Mouse (Mus musculus) heart, embryonic 15.5 days (tissue): ENCODE results near the gene Upf2. TPM values are rescaled to one million over a fixed set of nuclear protein-coding genes. Genes with fewer than 3 reads are reported as not detected.

Source experiments
- ATAC-seq: fragments of 200-750 bp; cut with Nextera tagmentation; replicated peaks from 2 replicates; pipeline ENCODE4 v1.8.0; 2017; ENCODE audit warnings: low read depth, moderate TSS enrichment; ENCODE audit not compliant: insufficient number of reproducible peaks, insufficient read depth, low FRiP score
- H3K27ac ChIP-seq: fragments of 300-500 bp; sonication (generic); 2 replicates; pipeline ENCODE4 v1.5.1; 2015; ENCODE audit warnings: mild to moderate bottlenecking, inconsistent platforms
- H3K27me3 ChIP-seq: fragments of 300-500 bp; sonication (generic); 2 replicates; pipeline ENCODE4 v1.6.1; 2015; ENCODE audit warnings: inconsistent platforms
- H3K36me3 ChIP-seq: fragments of 300-500 bp; sonication (generic); 2 replicates; pipeline ENCODE4 v1.6.1; 2015; ENCODE audit warnings: mild to moderate bottlenecking, inconsistent platforms
- H3K4me1 ChIP-seq: fragments of 300-500 bp; sonication (generic); replicated peaks from 2 replicates; pipeline ENCODE4 v1.6.1; 2015; ENCODE audit warnings: inconsistent platforms
- H3K4me2 ChIP-seq: fragments of 300-500 bp; sonication (generic); 2 replicates; pipeline ENCODE4 v1.6.1; 2015; ENCODE audit warnings: inconsistent platforms, mild to moderate bottlenecking, moderate library complexity
- H3K4me3 ChIP-seq: fragments of 300-500 bp; sonication (generic); 2 replicates; pipeline ENCODE4 v1.5.1; 2015; ENCODE audit warnings: mild to moderate bottlenecking, inconsistent platforms
- H3K9ac ChIP-seq: fragments of 300-500 bp; sonication (generic); 2 replicates; pipeline ENCODE4 v1.6.1; 2015; ENCODE audit warnings: mild to moderate bottlenecking, inconsistent platforms
- H3K9me3 ChIP-seq: fragments of 300-500 bp; sonication (generic); replicated peaks from 2 replicates; pipeline ENCODE4 v1.6.1; 2016; ENCODE audit warnings: inconsistent platforms
- WGBS: fragments of 180-500 bp; shearing (Covaris S2); methylation state at CpG from one replicate; pipeline ENCODE4 v1.1.7; 2015; ENCODE audit warnings: mixed read lengths; 5-methylcytosine and 5-hydroxymethylcytosine counted together
- polyA plus RNA-seq: library from polyadenylated mRNA; unstranded; fragments of >200 nt; fragmentation: Nextera tagmentation; extraction: Ambion mirVana; gene quantifications from 2 replicates; pipeline ENCODE4 v1.2.1, GENCODE M21; 2015

Upf2 gene
- polyA plus RNA-seq, 1 experiment from 2014 or later: 5.4 TPM

DNA sequence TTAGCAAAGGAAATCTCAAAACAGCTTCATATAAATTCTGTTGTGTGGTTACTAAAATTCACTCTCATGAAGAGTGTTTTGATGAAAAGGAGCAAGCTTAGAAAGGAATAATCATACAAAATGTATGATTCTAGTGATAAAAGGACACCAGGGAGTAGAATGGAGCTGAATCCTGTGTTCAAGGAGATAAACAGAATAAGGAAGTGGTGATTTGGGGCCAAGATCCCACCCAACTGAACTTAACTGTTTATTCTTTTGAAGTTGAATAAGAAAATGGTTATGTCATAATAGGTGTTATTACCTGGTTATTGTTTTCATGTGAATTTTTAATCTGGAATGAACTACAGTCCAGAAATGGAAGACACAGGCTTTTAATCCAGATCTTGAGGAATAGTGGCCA is 69.3 kb downstream of the Upf2 start:
- Histone ChIP-seq H3K27me3 (no peaks in the 10 kb centered on the region), H3K4me2 (no peak overlapping the region), H3K4me1 (no peaks in the 10 kb centered on the region), H3K36me3 (peaks cover 33% of the 10 kb centered on the region), H3K27ac (no peak overlapping the region), H3K9me3 (no peaks in the 10 kb centered on the region), H3K4me3 (no peak overlapping the region), H3K9ac (no peak overlapping the region)
- ATAC-seq: no peak

DNA sequence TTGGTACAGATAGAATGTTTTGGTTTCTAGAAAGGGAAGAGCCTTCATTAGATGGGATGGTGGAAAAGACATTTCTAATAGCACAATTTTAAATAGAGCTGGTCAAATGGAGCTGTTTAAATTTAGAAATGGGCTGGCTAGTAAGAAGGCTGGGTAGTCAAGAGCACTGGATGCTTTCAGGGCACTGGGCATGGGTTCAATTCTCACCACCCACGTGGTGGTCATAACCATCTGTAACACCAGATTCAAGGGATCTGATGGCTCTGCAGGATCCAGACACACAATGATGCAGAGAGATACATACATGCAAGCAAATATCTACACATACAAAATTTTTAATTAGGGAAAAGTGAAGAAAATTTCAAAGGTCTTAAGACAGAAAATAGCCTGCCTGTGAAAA is 91.4 kb downstream of the Upf2 start:
- Histone ChIP-seq H3K4me1 (peaks cover 4% of the 10 kb centered on the region), H3K27me3 (no peaks in the 10 kb centered on the region), H3K4me2 (no peak overlapping the region), H3K9me3 (no peaks in the 10 kb centered on the region), H3K27ac (no peak overlapping the region), H3K9ac (no peak overlapping the region), H3K36me3 (peaks cover 10% of the 10 kb centered on the region; the same call in 1 of the 2 replicates), H3K4me3 (no peak overlapping the region)
- ATAC-seq: no peak
- 84% methylated on average over 1 of the region's 1 CpGs for WGBS

DNA sequence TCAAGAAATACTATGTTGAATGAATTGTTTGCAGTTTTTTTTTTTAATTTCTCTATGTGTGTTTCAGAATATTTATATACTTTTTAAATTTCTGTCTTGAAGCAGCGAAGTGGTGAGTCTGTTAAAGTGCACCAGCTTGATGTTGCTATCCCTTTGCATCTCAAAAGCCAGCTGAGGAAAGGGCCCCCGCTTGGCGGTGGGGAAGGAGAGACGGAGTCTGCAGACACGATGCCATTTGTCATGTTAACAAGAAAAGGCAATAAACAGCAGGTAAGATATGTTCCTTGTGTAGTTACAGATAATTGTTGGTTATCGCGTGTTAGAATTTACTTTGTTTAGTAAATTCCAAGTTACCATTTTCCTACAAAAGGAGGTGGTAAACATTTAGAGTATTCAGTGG is 95.5 kb downstream of the Upf2 start:
- no peaks in the 10 kb centered on the region for H3K9me3 ChIP-seq
- peaks cover 11% of the 10 kb centered on the region for H3K4me1 ChIP-seq
- no peak overlapping the region for H3K4me2 ChIP-seq
- no peak overlapping the region for H3K9ac ChIP-seq
- no peaks in the 10 kb centered on the region for H3K27me3 ChIP-seq
- peaks cover 14% of the 10 kb centered on the region for H3K36me3 ChIP-seq
- WGBS: 76% methylated on average over 7 of the region's 7 CpGs
- ATAC-seq: no peak
- H3K4me3 ChIP-seq: no peak overlapping the region
- no peak overlapping the region for H3K27ac ChIP-seq

DNA sequence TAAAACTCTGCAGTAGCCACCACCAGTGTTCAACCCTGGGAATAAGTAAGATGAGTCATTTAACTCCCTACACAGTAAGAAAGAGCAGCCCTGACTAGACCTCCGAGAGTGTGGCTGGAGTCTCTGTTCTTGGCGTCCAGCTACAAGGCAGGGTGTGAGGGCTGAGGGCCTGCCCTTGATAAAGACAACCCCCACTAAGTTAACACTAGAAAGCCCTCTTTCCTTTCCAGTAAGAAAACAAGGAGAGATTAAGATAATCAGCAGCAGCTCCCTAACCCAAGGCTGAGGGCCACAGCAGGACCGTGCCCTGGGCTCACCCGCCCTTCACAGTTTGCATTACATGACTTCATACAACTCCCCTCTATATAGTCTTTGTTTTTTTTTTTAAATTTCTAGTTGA is 97.3 kb downstream of the Upf2 start:
- no peak overlapping the region for H3K27ac ChIP-seq
- H3K4me1 ChIP-seq: peaks cover 11% of the 10 kb centered on the region
- no peaks in the 10 kb centered on the region for H3K27me3 ChIP-seq
- WGBS: 42% methylated on average over 4 of the region's 4 CpGs
- no peak overlapping the region for H3K4me3 ChIP-seq
- no peak overlapping the region for H3K4me2 ChIP-seq
- H3K9me3 ChIP-seq: no peaks in the 10 kb centered on the region
- peaks cover 29% of the 10 kb centered on the region for H3K36me3 ChIP-seq
- no peak for ATAC-seq
- no peak overlapping the region for H3K9ac ChIP-seq

DNA sequence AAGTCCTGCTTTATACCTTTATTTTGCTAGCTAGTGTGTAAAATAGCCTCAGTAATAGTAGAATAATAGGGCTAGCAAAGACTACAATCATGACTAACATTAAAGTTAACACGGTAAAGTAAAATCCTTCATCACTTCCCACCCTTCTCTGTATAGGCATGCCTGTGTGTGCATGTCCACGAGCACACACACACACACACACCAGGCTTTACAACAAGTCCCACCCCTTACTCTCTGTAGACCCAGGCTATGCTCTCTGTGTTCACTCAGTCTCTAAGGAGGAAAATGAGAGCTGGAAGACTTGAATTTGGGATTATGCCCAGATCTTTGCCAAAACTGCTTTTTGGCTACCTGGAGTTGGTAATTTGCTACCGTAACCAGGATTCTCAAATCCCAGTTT is 97.7 kb downstream of the Upf2 start:
- H3K27ac ChIP-seq: no peak overlapping the region
- peaks cover 29% of the 10 kb centered on the region for H3K36me3 ChIP-seq
- no peak overlapping the region for H3K4me2 ChIP-seq
- peaks cover 11% of the 10 kb centered on the region for H3K4me1 ChIP-seq
- no peak overlapping the region for H3K4me3 ChIP-seq
- no peak for ATAC-seq
- 74% methylated on average over 3 of the region's 3 CpGs for WGBS
- no peaks in the 10 kb centered on the region for H3K27me3 ChIP-seq
- H3K9me3 ChIP-seq: no peaks in the 10 kb centered on the region
- no peak overlapping the region for H3K9ac ChIP-seq

DNA sequence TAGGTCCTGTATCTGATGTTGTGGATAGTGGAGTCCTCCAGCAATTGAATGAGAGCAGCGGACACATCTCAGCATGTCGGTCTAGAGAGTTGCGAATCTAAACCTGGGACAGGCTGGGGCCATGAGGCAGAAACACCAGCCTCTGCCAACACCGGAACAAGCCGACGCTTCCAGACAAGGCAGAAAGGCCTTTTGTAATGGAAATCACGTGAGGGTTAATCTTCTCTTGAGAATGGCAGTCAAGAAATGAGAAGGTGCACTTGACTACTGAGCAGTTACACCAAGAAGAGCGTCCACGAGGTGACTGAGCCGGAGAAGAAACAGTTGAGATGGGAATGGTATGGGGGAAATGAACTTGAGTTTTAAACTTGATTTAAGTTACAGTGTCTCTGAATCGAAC is 104.2 kb downstream of the Upf2 start:
- H3K27ac ChIP-seq: no peak overlapping the region
- WGBS: 88% methylated on average over 11 of the region's 11 CpGs
- no peak for ATAC-seq
- H3K4me1 ChIP-seq: no peaks in the 10 kb centered on the region
- no peak overlapping the region for H3K4me3 ChIP-seq
- no peaks in the 10 kb centered on the region for H3K27me3 ChIP-seq
- H3K9me3 ChIP-seq: no peaks in the 10 kb centered on the region
- H3K4me2 ChIP-seq: no peak overlapping the region
- H3K9ac ChIP-seq: no peak overlapping the region
- H3K36me3 ChIP-seq: peaks cover 39% of the 10 kb centered on the region

DNA sequence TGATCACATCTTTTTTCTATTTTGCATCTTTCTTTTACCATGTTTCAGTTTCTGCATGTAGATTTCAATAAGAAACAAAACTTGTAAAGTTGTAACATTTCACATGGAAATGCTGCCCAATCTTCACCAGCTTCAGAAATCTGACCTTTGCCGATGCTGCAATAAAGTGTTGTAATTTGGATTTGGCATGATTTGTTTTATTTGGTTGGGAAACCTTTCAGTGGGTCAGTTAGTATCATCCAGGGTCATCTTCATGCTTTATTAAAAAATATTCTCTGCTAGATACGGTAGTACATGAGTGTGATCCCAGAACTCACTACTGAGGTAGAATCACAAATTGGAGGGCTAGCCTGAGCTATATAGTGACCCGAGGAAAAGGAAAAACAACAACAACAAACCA is 105.2 kb downstream of the Upf2 start:
- H3K27ac ChIP-seq: no peak overlapping the region
- H3K4me2 ChIP-seq: no peak overlapping the region
- no peak overlapping the region for H3K9ac ChIP-seq
- H3K4me3 ChIP-seq: no peak overlapping the region
- H3K4me1 ChIP-seq: no peaks in the 10 kb centered on the region
- ATAC-seq: no peak
- WGBS: 91% methylated on average over 3 of the region's 3 CpGs
- H3K27me3 ChIP-seq: no peaks in the 10 kb centered on the region
- peaks cover 31% of the 10 kb centered on the region for H3K36me3 ChIP-seq
- H3K9me3 ChIP-seq: no peaks in the 10 kb centered on the region

DNA sequence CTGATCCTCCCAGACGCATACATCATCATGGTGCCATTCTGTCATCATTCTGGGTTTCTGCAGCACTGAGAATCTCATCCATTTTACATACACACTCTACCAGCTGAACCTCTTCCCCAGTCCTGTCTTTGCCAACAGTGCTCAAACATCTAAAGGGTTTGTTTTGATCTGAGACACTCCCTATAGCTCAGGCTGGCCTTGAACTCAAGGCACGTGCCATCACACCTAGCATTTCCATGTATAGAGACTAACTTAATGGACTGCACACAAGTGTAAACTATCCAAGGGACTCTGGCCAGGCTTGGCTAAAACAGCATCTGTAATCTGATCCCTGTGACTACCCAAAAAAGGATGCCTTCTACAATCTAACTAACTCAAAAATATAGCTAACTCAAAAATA is 108.0 kb downstream of the Upf2 start:
- no peak overlapping the region for H3K4me2 ChIP-seq
- 80% methylated on average over 2 of the region's 2 CpGs for WGBS
- no peak overlapping the region for H3K9ac ChIP-seq
- no peak overlapping the region for H3K4me3 ChIP-seq
- no peaks in the 10 kb centered on the region for H3K27me3 ChIP-seq
- H3K27ac ChIP-seq: no peak overlapping the region
- H3K9me3 ChIP-seq: no peaks in the 10 kb centered on the region
- no peaks in the 10 kb centered on the region for H3K4me1 ChIP-seq
- ATAC-seq: no peak
- H3K36me3 ChIP-seq: peaks cover 14% of the 10 kb centered on the region

DNA sequence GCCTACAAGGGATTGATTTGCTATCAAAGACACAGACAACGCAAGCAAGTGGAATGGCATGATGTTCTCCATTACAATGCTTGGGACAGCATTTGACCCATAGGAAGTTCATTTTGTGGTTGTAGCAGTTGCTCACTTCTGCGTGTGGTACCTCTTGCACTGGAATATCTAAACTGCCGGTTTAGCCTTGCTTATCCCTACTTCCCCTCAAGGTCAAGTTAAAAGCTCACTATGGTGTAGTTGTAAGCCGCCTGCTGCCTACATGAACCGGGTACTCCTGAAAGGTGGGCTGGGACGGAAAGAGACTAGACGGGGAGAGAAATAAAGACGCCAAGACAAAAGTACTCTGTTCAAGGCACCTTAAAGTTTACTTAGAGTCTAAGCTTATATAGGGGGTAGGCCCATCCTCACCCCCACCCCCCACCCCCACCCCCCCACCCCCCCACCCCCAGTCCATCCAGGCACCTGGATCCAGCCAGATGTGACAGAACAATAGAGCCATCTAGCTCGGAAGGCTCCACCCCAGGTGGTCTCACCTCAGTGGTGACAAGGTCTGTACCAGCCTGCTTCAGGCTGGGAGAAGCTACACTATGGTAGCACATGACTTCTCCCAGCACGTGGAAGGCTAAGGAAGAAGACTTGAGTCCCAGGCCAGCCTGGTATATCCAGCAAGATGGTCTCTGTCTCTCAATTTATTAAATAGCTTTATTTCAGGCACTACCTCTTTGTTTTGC is 109.0 kb downstream of the Upf2 start:
- H3K4me2 ChIP-seq: no peak overlapping the region
- ATAC-seq: no peak
- H3K9me3 ChIP-seq: no peaks in the 10 kb centered on the region
- H3K9ac ChIP-seq: no peak overlapping the region
- no peak overlapping the region for H3K27ac ChIP-seq
- 73% methylated on average over 10 of the region's 10 CpGs for WGBS
- H3K4me3 ChIP-seq: no peak overlapping the region
- H3K36me3 ChIP-seq: peaks cover 11% of the 10 kb centered on the region
- H3K4me1 ChIP-seq: no peaks in the 10 kb centered on the region
- H3K27me3 ChIP-seq: no peaks in the 10 kb centered on the region

DNA sequence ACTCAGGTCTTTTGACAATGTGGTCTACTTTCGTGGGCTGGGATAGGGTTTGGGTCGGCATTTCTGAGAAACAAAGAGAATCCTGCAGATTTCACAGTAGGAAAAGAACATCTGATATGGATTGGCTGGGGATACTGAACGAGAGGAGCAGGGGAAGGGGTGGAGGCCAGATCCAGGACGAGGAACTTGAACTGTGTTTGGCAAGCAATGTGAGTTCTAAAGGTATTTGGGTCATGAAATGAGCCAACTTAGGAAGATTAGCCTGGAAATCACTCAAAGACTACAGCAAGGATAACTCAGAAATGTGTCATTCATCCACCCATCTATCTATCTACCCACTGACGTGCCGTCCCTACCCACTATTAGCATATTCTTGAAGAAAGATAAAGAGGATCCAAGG is 116.1 kb downstream of the Upf2 start:
- no peak overlapping the region for H3K4me3 ChIP-seq

DNA sequence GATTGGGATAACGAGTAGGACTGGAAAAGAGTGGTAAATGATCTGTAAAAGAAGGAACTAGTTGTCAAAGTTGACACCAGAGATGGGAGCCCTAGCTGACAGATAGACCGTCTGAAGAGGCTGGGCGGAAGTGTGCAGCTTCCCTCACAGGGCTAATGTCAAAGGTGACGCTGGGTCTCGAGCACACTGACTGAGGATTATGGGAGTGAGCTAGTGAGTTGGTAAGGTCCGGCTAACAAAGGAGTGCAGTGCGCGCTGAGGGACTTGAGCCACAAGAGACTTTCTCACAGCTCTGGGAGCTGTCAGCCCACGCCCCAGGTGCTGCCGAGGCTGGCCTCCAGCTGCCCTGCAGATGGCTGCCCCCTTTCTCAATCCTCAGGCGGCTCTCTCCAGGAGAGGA is 119.7 kb downstream of the Upf2 start:
- H3K4me3 ChIP-seq: no peak overlapping the region
- H3K4me1 ChIP-seq: peaks cover 29% of the 10 kb centered on the region
- H3K4me2 ChIP-seq: no peak overlapping the region
- no peaks in the 10 kb centered on the region for H3K27me3 ChIP-seq
- no peak for ATAC-seq
- no peaks in the 10 kb centered on the region; the same call in 1 of the 2 replicates for H3K9me3 ChIP-seq
- no peak overlapping the region for H3K9ac ChIP-seq
- no peak overlapping the region for H3K27ac ChIP-seq
- H3K36me3 ChIP-seq: no peaks in the 10 kb centered on the region
- WGBS: 51% methylated on average over 11 of the region's 11 CpGs

More for the DNA sequence above, 116.1 kb downstream of the Upf2 start:
- no peaks in the 10 kb centered on the region for H3K27me3 ChIP-seq
- H3K36me3 ChIP-seq: no peaks in the 10 kb centered on the region
- H3K9me3 ChIP-seq: no peaks in the 10 kb centered on the region; the same call in 1 of the 2 replicates
- peaks cover 10% of the 10 kb centered on the region for H3K4me1 ChIP-seq
- H3K4me2 ChIP-seq: no peak overlapping the region
- no peak for ATAC-seq
- no peak overlapping the region for H3K9ac ChIP-seq
- H3K27ac ChIP-seq: no peak overlapping the region
- 76% methylated on average over 6 of the region's 6 CpGs for WGBS
